Mouse (Mus musculus) CD4-positive, CD25-positive, alpha-beta regulatory T cell, adult 2 months (primary cell): ENCODE measurements around the gene Hdgf.

ENCODE experiments used
- DNase-seq: peaks from one replicate; pipeline ENCODE4 v3.0.0-alpha.2; 2012; ENCODE audit warnings: low read depth, low spot score

The Hdgf gene

DNA sequence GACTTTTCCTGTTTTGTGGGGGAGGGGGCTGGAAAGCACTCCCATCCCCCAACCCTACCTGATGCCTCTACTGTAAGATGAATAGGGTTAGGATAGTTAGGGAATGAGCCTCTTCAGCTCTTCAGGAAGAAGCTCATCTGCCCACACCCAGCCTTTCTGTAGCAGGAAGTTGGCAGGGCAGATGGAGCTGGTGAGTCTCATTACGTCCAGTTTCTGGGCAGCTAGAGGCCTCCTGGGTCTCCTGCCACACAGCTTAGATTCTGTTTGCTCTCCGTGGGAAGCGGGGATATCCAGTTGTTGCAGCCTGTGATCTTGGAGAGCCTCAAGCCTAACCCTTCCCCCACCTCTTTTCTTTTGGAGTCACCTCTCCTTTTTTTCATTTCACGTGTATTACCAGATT, 3.8 kb downstream of the Hdgf start:
- DNase-seq, result no peak

DNA sequence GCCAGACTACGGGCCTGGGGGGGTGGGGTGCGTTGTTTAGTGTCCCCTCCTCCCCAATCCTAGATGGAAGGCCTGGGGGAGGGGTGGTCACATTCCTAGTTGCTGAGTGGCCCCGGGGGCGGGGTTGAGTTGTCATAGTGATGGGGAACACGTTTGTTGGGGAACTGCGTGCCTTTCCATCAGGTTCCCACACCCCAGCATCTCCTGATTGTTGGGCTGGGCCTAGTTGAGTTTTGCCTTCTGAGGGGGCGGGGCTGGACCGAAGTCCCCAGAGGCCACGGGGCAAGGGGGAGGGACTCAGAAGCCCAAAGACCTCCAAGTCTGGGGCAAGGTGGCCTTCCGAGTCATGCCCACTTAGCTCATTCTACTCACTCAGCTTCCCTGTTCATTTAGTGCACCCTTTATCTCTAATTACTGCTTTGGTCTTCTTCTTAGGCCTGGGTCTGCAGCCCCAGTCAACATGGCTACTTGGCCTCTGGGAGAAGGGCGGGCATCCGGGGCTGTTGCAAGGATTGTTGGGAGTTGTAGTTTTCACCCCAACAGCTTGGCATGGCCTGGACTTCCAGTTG, 4.5 kb downstream of the Hdgf start:
- peak; percentile 48 for DNase-seq

DNA sequence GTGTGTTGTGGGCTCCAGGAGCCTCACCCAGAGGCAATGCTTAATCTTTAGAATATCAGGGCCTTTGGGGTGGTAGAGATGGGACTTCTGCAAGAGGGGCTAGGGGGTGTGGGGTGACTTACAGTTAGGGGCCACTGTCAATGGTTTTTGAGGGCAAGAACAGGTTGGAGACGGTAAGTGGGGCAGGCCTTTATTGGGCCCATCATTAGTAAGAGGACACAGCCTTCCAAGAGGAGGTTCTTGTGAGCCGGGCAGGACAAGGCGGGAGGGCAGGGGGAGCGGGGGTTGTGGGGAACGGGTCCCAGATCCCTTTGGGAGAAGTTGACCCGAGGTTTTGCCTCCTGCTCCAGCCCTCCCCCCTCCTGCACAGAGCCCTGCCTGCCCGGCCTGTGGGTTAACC, 7.4 kb downstream of the Hdgf start:
- DNase-seq, result no peak

DNA sequence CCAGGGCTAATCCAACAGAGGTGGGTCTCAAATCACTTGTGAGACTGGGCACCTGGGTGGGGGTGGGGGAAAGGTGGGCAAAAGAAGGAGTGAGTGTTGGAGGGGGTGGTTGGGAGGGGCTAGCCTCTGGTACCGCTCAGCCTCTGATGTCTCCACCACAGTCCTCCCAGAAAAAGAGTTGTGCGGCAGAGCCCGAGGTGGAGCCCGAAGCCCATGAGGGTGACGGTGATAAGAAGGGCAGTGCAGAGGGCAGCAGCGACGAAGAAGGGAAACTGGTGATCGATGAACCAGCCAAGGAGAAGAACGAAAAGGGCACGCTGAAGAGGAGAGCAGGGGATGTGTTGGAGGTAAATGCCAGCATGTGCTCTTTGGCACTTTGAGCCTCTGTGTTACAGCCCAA, 7.8 kb downstream of the Hdgf start:
- DNase-seq, result no peak

DNA sequence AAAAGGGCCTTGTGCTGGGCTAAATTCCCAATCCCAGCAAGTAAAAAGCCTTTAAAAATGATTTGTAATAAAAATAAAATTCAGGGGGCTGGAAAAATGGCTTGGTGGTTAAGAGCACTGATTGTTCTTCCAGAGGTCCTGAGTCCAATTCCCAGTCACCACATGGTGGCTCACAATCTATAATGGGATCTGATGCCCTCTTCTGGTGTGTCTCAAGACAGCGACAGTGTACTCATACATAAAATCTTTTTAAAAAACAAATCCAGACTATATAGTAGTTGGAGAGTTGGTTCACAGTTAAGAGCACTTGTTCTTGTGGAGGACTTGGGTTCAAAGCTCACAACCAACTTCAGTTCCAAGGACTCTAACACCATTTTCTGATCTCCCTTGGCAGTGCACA, 10.9 kb downstream of the Hdgf start:
- DNase-seq, result no peak

DNA sequence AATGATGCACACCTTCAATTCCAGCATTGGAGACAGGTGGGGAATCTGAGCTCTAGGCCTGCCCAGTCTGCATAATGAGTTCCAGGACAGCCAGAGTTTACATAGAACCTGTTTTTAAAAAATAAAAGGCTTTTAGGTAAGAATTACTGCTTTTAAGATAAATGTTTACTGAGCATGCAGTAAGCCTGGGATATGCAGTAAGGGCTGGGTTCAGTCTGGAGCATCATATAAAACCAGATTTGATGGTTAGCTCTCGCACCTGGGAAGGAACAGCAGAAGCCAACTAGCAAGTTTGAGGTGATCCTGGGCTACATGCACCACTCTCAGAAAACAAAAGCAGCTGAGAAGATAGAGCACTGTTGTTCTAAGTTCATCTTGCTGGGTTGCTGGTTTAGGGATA, 12.4 kb downstream of the Hdgf start:
- DNase-seq, result no peak

DNA sequence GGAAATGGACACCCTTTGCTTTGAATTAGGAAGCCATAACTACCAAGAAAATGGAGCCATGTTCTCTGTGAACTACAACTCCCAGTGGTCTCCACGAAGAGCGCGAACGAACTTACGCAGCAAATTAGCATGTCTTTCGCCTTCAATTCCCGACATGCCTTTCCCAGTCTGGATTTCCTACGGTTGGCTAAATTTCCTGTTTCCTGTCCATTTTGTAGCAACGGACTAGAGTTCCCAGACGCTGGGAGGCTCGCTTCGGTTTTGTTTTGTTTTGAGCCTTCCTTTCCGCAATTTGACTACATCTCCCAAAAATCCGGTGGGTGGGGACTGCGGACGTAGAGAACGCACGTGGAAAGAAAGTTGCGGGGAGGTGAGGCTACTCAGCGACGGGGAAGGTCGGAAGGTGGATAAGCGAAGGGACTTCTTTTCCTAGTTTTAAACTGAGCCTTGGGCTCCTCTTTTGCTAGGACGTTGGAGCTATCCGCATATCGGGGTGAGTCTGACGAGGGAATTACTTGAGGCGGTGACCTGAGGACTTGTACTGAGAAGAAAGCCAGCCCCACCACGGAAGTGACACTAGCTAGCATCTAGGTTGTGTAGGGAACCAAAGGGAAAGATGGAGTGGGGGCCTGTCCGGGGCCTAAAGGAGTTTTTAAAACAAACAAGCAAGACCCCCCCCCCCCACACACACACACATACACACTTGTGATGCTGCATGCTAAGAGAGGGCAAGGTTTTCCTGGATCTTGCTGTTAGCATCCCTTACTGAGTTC, 13.4 kb downstream of the Hdgf start, which contains the start of gene Mrpl24:
Gene Mrpl24 (plus strand): TSS at position 171 of the 773 bp plus-strand sequence.
- peak; percentile 84 for DNase-seq

DNA sequence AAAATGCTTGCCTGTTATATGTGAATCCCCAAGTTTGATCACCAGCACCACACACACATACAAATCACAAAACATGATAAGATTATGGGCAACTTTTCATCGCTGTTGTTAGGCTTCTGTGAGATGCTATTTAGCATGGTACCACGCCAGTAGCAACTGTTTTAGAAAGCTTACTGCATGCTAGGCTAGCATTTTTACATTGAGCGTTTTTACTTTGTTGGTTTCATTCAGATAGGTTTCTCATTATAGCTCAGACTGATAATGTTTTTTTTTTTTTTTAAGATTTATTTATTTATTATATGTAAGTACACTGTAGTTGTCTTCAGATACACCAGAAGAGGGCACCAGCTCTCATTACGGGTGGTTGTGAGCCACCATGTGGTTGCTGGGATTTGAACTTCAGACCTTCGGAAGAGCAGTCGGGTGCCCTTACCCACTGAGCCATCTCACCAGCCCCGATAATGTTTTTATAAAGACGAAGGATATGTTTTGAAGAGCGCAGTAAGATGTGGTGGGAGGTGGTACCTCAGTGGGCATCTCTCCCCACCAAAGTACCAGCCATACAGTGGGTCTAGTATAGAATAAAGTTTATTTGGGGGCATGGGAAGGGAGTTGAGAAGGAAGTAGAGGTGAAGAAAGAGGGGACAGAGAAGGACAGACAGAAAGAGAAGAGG, 14.3 kb downstream of the Hdgf start:
- no peak for DNase-seq

DNA sequence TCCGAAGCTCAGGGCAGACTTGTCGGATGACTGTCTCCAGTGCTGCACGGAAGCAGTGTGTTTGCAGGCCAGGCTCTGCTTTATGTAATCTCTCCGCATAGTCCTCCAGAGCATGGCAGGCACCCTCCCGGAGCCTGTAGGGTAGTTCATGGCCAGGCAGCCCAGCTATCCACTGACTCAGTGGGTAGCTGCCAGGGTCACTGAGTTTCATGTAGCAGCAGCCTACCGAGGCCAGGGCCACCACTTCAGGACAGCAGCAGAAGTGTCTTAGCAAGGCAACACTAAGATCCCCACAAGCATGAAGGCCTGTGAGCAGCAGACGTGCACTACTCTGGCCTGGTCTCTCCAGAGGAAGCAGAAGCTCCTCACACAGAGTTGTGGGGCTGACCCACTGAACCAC, 18.9 kb downstream of the Hdgf start:
- DNase-seq, result no peak

DNA sequence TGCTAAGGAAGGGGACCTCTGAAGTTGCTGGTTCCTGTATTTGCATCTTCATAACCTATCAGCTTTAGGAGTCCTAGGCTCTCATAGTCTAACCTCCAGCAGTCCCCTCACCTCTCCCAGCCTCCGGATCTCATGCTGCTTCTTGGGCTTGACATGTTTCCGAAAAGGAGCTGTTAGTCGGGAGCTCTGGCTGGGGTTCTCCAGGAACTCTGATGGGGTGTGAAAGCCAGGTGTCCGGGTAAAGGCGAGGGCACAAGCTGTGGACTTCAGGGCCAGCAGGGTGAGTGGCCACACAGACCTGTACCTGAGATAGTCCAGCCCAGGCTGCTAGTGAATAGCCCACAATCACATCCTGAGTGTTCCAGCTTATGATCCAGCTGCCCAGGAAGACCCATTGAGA, 21.3 kb downstream of the Hdgf start:
- no peak for DNase-seq

DNA sequence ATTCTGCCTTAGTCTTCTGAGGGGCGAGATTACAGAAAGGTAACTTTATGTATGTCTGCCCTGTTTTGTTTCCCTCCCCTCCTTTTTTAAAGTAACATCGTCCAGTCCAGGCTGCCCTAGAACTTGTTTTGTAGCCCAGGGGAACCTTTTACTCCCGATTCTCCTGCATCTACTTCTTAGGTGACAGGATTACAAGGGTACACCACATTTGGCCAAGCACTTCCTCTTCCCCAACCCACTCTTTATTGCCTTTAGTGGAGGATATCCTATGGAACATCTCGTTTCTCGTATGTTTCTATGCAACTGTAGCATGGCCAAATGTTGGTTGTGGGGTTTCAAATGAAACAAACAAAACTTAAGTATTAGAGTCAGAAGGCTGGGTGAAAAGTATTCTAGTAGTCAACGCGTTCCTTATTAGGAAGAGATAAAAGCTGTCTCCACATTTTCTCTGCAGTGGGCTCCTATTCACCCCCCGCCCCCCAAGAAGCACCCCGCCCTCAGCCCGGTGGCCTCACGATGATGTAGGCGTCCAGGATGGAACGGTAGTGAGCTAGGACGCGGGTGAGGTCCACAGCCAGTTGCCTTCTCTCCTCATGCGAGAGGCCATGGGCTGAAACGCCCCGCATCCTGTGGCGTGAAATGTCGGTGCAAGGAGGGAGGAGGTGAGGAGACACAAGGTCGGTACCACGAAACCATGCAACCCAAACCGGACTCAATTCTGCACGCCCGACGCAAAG, 23.4 kb downstream of the Hdgf start:
- no peak for DNase-seq

DNA sequence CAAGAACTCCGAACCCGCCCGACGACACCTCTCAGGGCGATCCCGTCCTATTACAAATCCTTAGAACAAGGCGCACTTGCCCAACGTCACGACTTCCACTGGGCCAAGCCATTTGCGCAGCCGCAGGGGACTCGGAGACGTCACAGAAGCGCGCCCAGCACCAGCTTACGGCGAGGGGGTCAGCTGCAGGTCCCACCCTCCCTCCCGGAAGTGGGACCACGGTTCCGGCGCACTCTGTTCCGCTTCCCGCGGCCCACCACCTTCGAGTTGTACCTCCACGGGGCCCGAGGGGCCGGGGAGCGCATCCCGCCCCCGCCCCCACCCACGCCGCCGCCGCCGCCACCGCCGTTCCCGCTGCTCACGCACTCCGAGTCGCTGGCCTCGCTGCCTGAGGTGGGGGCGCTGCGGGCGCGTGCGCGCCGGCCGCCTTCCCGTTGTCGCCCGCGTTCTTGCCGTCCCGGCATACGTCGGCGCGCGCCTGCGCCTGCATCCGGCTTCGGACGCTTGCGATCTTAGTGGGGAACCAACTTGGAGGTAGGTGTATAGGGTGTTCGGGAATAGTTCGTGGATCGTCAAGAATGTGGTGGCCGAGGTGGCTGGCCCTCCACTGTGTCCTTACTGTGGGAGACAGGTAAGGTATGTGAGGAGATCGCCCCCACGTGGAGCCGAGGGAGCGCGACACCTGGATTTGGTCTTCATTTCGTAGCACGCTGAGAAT, 24.1 kb downstream of the Hdgf start, which contains the start of the genes Isg20l2 and Rrnad1:
Gene Isg20l2 (plus strand): TSS at position 237 of the 718 bp plus-strand sequence.
Gene Rrnad1 (minus strand): TSS at position 640 of the 718 bp plus-strand sequence.
- DNase-seq, result peak; percentile 98

DNA sequence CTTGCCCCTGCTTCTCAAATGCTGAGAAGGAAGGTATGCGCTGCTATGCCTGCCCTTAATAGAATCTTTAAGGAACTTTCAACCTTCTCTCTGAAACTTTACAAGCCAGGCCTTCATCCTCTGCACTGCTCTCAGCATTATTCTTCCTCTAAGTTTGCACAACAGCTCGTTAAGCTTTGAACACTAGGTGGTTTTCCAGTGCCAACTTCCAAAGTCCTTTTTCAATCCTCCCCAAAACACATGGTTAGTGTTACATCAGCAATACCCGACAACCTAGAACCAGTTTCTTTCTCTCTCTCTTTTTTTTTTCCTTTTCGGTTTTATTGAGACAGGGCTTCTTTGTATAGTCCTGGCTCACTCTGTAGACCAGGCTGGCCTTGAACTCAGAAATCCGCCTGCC, 27.9 kb downstream of the Hdgf start:
- no peak for DNase-seq

DNA sequence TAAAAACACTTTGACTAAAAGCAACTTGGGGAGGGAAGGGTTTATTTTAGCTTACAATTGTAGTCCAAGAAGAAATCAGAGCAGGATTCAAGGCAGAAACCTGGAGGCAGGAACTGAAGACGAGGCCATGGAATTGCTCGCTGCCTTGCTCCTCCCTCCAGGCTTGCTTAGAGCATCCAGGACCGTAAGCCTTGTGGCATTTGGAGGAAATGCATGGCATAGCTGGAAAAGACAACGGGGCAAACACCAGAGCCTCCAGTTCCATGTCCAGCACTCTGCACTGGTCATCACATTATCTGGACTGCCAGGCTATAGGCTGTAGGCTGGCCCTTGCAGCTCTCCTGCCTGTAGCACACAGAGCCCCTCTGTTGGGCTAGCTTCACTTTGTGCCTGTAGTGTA, 28.4 kb downstream of the Hdgf start:
- DNase-seq, result no peak

DNA sequence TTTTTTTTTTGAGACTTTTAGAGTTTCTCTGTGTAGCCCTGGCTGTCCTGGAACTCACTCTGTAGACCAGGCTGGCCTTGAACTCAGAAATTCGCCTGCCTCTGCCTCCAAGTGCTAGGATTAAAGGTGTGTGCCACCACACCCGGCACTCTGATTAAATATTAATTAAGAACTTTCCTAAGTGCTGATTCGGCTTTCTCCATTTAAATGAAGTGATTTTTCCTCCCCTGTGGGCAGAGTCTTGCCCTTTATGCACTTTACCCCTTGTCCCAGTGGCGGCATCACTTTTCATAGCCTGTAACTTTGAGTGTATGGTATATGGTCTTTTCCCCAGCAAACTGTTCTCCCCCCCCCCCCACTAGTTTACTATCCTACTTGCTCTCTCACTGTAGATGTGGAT, 29.1 kb downstream of the Hdgf start:
- DNase-seq, result no peak

DNA sequence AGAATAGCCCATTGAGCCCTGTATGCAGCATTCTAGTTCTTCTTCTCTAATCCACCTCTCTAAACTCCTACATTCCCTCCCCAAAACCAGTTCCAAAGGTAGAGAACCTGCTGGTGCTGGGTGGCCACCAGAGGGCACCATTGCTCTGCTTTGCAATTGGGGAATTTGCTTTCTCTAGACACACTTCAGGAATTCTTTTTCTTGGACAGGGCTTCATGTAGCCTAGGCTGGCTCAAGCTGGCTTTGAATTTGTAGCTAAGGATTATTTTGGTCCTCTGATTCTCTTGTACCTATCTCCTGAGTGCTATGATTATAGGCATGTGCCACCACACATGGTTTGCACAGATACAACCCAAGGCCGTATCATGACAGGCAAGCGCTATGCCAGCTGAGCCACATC, 29.7 kb downstream of the Hdgf start:
- DNase-seq, result peak; percentile 80

DNA sequence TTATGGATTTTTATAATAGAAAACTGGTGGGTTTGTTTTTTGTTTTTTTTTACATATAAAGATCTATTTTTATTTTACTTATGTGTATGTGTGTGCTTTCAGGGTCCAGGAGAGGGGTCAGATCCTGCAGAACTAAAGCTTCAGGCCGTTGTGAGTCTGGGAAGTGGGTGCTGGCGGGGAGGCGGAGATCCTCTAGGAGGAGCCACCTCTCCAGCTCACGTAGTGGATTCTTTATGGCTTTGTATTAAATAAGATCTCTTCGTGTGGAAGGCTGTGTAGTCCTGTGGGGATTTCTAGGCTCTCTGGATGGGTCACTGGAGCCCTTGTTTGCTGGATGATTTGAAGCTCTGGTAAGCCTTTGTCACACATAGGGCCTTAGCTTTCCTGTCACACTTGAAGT, 34.5 kb downstream of the Hdgf start:
- DNase-seq, result no peak

DNA sequence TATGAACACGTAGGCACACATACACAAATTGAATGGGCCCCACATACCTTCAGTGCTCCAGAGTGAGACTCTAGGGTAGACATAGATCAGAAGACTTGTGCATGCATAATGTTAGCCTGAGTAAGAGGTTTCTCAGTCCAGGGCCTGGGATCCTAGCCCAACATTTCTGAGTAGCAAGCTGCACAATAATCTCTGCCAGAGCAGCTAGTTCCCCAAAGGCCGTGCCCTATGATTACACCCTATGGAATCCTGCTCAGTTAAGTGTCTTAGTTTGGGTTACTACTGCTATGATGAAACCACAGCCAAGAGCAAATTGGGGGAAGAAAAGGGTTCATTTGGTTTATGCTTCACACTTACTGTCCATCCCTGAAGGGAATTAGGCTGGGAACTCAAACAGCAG, 36.4 kb downstream of the Hdgf start:
- DNase-seq, result no peak

DNA sequence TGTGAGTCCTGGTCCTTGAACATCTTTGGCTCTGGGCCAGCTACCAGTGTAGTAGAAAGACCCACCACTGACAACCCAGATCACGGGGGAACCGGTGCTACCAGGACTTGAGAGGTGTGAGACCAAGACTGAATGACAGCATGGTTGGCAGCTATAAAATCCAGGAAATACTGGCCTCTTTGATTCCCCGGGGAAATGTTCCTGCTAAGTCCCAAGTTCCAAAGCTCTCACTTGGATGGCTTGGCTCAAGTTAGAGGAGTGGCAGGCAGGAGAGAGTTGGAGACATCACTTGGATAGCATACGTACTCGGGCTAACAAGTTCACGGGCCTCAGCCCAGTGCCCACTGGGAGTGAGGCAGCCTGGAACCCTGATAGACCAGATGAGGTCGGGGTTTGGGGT, 37.5 kb downstream of the Hdgf start:
- DNase-seq, result no peak

DNA sequence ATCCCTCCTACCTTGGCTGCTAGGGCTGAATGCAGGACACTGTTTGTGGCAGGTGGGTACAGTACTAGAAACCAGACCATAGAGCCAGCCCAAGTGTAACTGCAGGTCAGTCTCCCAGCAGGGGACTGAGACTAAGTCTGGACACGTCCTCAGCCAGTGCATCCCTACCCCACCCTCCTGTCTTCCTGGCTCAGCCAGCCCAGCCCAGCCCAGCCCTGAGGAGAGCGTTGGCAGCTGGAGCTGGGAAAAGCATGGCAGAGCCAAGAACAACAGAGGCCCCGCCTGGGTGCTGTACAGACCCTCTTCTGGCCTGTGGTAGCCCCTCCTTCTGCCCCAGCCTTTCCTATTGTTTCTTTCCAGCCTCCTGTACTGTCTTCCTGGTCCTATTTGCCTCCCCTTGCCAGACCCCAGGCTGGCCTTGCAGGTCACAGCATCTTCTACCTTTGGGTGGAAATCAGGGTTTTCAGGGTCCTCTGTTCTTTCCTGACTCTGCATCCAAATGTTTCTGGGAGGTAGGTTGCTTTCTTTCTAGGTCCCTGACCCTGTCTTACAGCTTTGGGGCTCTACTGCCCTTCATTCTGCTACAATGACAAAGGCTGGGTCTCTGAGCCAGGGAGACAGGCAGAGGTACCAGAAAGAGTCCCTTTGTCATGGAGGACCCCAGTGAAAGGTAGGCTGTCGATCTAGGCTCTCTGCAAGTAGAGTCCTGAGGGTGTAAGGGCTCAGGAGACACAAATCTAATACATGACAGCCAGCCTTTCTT, 38.9 kb downstream of the Hdgf start:
- no peak for DNase-seq
